Mouse (Mus musculus): Measurements from ENCODE around the gene Axin2. TPM values are rescaled to one million over a fixed set of nuclear protein-coding genes. Genes with fewer than 3 reads are reported as not detected.

The Axin2 gene
- total and polyA plus RNA-seq, 3 experiments: 2.8 to 6.6 (median 3.5) TPM

DNA sequence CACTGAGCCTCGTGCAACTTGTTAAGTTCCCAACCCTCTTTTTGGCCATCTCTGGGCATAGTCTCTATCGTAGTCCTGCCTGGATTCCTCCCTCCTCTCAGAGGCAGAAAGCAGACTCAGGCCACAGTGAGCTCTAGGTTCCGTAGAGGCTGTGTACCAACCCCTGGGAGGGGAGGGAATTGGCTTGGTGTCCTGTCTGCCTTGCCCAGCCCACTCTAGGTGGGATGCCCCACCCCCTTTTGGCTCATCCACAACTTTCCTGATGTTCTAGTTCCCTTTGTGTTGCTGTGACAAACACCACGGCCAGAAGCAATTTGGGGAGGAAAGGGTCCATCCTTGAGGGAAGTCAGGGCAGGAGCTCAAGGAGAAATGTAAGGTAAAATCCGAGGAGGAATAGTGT, 39.0 kb downstream of the Axin2 start:
- WGBS: 57% methylated on average over 5 of the region's 5 CpGs
- H3K4me1 ChIP-seq (ENCODE audit: control insufficient read depth, insufficient read depth, low read length): no peaks in the 10 kb centered on the region
- no peaks in the 10 kb centered on the region for H3K79me2 ChIP-seq (replicated peaks; ENCODE audit: control insufficient read depth, insufficient read depth, low read length)
- no peak for DNase-seq
- TF ChIP-seq CTCF (IDR thresholded peaks at IDR 0.05): no peak
- TF ChIP-seq POLR2A (IDR thresholded peaks at IDR 0.05; ENCODE audit: insufficient read depth, low read depth, low read length): no peak
- TF ChIP-seq EP300 (IDR thresholded peaks at IDR 0.05; ENCODE audit: insufficient read depth, low read depth, low read length): no peak
- H3K27me3 ChIP-seq (ENCODE audit: control insufficient read depth, insufficient read depth, low read length): no peaks in the 10 kb centered on the region
- intact Hi-C loops (cut with DNase I): no loop called here
- no peak overlapping the region for H3K27ac ChIP-seq
- H3K4me3 ChIP-seq: no peak overlapping the region
- H3K36me3 ChIP-seq (ENCODE audit: control insufficient read depth, insufficient read depth, low read length): no peaks in the 10 kb centered on the region
- no peak overlapping the region for H3K9ac ChIP-seq (ENCODE audit: low read depth, low read length)

DNA sequence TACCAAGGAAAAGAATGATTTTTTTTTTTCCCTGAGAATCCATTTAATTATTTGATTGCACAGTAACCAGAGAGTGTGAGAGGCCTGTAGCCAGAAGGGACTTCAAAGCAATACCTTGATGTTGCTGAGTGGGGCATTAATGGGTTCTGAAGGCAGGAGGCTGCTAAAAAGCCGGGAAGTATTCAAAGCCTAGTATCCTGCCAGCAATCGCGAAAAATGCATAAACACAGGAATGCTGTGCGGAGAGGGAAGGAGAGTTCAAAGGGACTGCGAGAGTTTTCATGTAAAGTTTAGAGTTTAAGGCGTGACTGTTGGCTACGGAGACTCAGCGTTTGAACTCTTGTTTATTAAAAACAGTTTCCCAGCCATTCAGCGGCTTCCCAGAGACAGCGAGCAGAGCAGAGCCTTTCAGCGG, 41.5 kb downstream of the Axin2 start:
- Histone ChIP-seq H3K9ac (ENCODE audit: low read depth, low read length) (no peak overlapping the region), H3K36me3 (ENCODE audit: control insufficient read depth, insufficient read depth, low read length) (peaks cover 2% of the 10 kb centered on the region; the same call in 1 of the 2 replicates), H3K79me2 (replicated peaks; ENCODE audit: control insufficient read depth, insufficient read depth, low read length) (no peaks in the 10 kb centered on the region), H3K4me1 (ENCODE audit: control insufficient read depth, insufficient read depth, low read length) (no peaks in the 10 kb centered on the region), H3K27me3 (ENCODE audit: control insufficient read depth, insufficient read depth, low read length) (no peaks in the 10 kb centered on the region), H3K27ac (no peak overlapping the region), H3K4me3 (no peak overlapping the region)
- TF ChIP-seq EP300 (IDR thresholded peaks at IDR 0.05; ENCODE audit: insufficient read depth, low read depth, low read length) (no peak), CTCF (IDR thresholded peaks at IDR 0.05) (no peak), POLR2A (IDR thresholded peaks at IDR 0.05; ENCODE audit: insufficient read depth, low read depth, low read length) (no peak)
- WGBS: 38% methylated on average over 11 of the region's 11 CpGs
- DNase-seq: no peak
- intact Hi-C loops (cut with DNase I): no loop called here

DNA sequence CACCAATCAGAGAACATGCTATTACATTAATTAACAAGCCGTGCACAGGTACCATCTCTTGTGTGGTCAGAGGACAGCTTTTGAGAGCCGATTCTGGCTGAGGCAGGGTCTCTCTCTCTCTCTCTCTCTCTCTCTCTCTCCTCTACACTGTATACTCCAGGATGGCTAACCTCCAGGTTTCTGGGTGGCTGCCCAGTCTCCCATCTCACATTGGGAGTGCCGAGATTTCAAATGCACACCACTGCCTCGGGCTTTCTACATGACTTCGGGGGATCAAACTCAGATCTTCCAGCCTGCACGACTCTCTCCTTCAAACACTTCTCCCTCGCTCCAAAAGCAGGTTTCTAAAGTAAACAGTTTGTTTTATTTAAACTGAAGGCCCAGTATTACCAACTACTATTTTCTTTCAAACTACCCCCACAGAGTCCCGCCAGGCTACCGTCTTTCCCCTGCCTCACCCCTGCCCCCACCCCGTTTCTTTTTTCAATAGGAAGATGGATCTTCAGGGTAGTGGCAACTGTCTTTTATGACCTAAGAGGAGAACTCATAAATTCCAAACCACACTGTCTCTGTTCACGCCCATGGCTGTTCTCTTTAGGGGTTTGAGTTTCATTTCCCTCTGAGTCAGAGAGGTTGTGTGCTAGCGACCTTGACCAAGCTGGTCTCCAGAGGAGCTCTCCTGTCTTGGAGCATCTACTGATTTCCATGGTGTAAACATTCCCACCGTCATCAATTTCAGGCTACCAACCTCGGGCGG, 43.5 kb downstream of the Axin2 start:
- no peak overlapping the region for H3K4me3 ChIP-seq
- 79% methylated on average over 15 of the region's 15 CpGs for whole genome bisulfite sequencing
- TF ChIP-seq CTCF (IDR thresholded peaks at IDR 0.05) (no peak), POLR2A (IDR thresholded peaks at IDR 0.05; ENCODE audit: insufficient read depth, low read depth, low read length) (no peak), EP300 (IDR thresholded peaks at IDR 0.05; ENCODE audit: insufficient read depth, low read depth, low read length) (no peak)

DNA sequence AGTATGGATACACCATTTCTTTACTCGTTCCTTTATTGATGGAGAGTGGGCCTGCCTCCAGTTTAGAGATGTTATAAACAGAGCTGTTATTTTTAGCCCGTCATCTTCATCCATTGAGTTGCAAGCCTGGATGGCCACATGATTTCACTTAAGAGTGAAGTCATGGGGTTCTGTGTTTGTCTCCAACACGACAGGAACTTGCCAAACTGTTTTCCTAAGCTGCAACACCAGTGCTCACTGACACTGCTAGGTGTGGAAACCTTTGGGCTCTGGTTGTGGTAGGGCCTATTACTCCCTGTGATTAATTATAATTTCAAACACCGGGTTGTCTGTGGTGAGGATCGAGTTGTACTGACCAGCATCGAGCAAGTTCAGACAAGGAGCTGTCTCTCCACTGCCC, 45.6 kb downstream of the Axin2 start:
- TF ChIP-seq EP300 (IDR thresholded peaks at IDR 0.05; ENCODE audit: insufficient read depth, low read depth, low read length): 0 out of 2 replicates have a peak, but pooled peaks have one; percentile 54
- TF ChIP-seq POLR2A (IDR thresholded peaks at IDR 0.05; ENCODE audit: insufficient read depth, low read depth, low read length): no peak
- H3K4me3 ChIP-seq: no peak overlapping the region
- H3K36me3 ChIP-seq (ENCODE audit: control insufficient read depth, insufficient read depth, low read length): peaks cover 2% of the 10 kb centered on the region; the same call in 1 of the 2 replicates
- no peaks in the 10 kb centered on the region for H3K27me3 ChIP-seq (ENCODE audit: control insufficient read depth, insufficient read depth, low read length)
- H3K9ac ChIP-seq (ENCODE audit: low read depth, low read length): no peak overlapping the region; the same call in 1 of the 2 replicates
- peak in 1 of 2 experiments; percentile 28 for DNase-seq
- H3K4me1 ChIP-seq (ENCODE audit: control insufficient read depth, insufficient read depth, low read length): no peaks in the 10 kb centered on the region
- no peaks in the 10 kb centered on the region for H3K79me2 ChIP-seq (replicated peaks; ENCODE audit: control insufficient read depth, insufficient read depth, low read length)
- intact Hi-C loops (cut with DNase I): no loop called here
- WGBS: 42% methylated on average over 6 of the region's 6 CpGs
- H3K27ac ChIP-seq: peak overlapping the region; percentile 59

More for the DNA sequence above, 43.5 kb downstream of the Axin2 start:
- Histone ChIP-seq H3K36me3 (ENCODE audit: control insufficient read depth, insufficient read depth, low read length) (peaks cover 2% of the 10 kb centered on the region; the same call in 1 of the 2 replicates), H3K9ac (ENCODE audit: low read depth, low read length) (no peak overlapping the region), H3K4me1 (ENCODE audit: control insufficient read depth, insufficient read depth, low read length) (no peaks in the 10 kb centered on the region), H3K79me2 (replicated peaks; ENCODE audit: control insufficient read depth, insufficient read depth, low read length) (no peaks in the 10 kb centered on the region), H3K27me3 (ENCODE audit: control insufficient read depth, insufficient read depth, low read length) (no peaks in the 10 kb centered on the region), H3K27ac (no peak overlapping the region)
- DNase-seq: no peak
- intact Hi-C loops (cut with DNase I): no loop called here

DNA sequence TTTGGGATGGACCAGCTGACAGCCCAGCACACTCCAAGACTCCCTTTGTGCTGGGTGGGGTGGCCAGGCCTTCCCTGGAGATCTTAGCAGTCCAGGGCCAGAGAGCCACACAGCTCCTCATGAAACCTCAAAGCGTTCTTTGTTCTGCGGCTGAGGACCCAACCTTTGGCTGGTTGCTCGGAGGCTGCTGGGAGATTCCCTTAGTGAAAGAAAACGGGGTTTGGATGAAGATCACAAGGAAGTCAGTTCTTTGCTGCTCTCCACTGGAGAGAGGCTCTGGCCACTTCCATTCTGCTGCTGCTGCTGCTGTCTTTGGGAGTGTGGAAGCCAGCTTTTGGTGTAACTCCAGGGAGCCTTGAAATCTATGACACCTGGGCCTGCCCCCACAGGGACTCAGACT, 53.3 kb downstream of the Axin2 start:
- intact Hi-C loops (cut with DNase I): no loop called here

DNA sequence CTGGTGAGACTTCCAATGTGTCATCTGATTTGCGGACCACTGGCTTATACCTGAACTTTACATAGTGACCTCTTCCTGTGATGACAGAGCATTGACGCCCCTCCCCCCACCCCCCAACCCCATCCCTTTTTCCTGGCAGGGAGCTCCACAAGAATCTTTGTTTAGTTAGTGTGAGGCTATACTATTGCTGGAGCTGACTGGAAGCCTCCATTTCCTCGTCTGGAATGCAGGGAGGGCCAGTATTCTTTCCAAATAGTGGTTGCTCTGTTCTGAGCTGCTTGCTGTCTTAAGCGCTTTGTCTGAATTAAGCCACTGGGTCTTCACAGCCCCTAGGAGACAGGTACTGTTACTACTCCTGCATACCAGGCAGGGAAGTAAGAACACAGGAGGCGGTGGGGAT, 53.7 kb downstream of the Axin2 start:
- intact Hi-C loops (cut with DNase I): no loop called here
- DNase-seq: no peak
- 52% methylated on average over 5 of the region's 5 CpGs for WGBS
- no peaks in the 10 kb centered on the region for H3K27me3 ChIP-seq (ENCODE audit: control insufficient read depth, insufficient read depth, low read length)
- TF ChIP-seq POLR2A (IDR thresholded peaks at IDR 0.05; ENCODE audit: insufficient read depth, low read depth, low read length) (no peak), CTCF (IDR thresholded peaks at IDR 0.05) (no peak), EP300 (IDR thresholded peaks at IDR 0.05; ENCODE audit: insufficient read depth, low read depth, low read length) (no peak)
- H3K27ac ChIP-seq: no peak overlapping the region
- H3K79me2 ChIP-seq (replicated peaks; ENCODE audit: control insufficient read depth, insufficient read depth, low read length): no peaks in the 10 kb centered on the region
- no peak overlapping the region for H3K4me3 ChIP-seq
- H3K36me3 ChIP-seq (ENCODE audit: control insufficient read depth, insufficient read depth, low read length): no peaks in the 10 kb centered on the region
- H3K9ac ChIP-seq (ENCODE audit: low read depth, low read length): no peak overlapping the region
- no peaks in the 10 kb centered on the region for H3K4me1 ChIP-seq (ENCODE audit: control insufficient read depth, insufficient read depth, low read length)

More for the DNA sequence above, 53.3 kb downstream of the Axin2 start:
- no peak overlapping the region for H3K27ac ChIP-seq
- H3K4me3 ChIP-seq: no peak overlapping the region
- TF ChIP-seq POLR2A (IDR thresholded peaks at IDR 0.05; ENCODE audit: insufficient read depth, low read depth, low read length) (no peak), CTCF (IDR thresholded peaks at IDR 0.05) (no peak), EP300 (IDR thresholded peaks at IDR 0.05; ENCODE audit: insufficient read depth, low read depth, low read length) (no peak)
- DNase-seq: no peak
- H3K79me2 ChIP-seq (replicated peaks; ENCODE audit: control insufficient read depth, insufficient read depth, low read length): no peaks in the 10 kb centered on the region
- H3K9ac ChIP-seq (ENCODE audit: low read depth, low read length): no peak overlapping the region
- no peaks in the 10 kb centered on the region for H3K27me3 ChIP-seq (ENCODE audit: control insufficient read depth, insufficient read depth, low read length)
- 70% methylated on average over 4 of the region's 4 CpGs for WGBS
- H3K36me3 ChIP-seq (ENCODE audit: control insufficient read depth, insufficient read depth, low read length): no peaks in the 10 kb centered on the region
- H3K4me1 ChIP-seq (ENCODE audit: control insufficient read depth, insufficient read depth, low read length): no peaks in the 10 kb centered on the region

All from heart, adult 2 months (tissue).